Mouse (Mus musculus) midbrain, embryonic 15.5 days (tissue): ENCODE measurements around the gene U2af1. TPM values are rescaled to one million over a fixed set of nuclear protein-coding genes. Genes with fewer than 3 reads are reported as not detected.
A peak's percentile ranks its signal among the peaks of the same experiment; 100 is the strongest.

Source experiments
- ATAC-seq: fragments of 200-750 bp; cut with Nextera tagmentation; replicated peaks from 2 replicates; pipeline ENCODE4 v1.8.0; 2017; ENCODE audit warnings: moderate TSS enrichment
- H3K27ac ChIP-seq: fragments of 300-500 bp; sonication (generic); 2 replicates; pipeline ENCODE4 v1.5.1; 2015; ENCODE audit warnings: mild to moderate bottlenecking, inconsistent platforms
- H3K27me3 ChIP-seq: fragments of 300-500 bp; sonication (generic); replicated peaks from 2 replicates; pipeline ENCODE4 v1.6.1; 2015; ENCODE audit warnings: inconsistent platforms
- H3K36me3 ChIP-seq: fragments of 300-500 bp; sonication (generic); replicated peaks from 2 replicates; pipeline ENCODE4 v1.6.1; 2015; ENCODE audit warnings: inconsistent platforms
- H3K4me1 ChIP-seq: fragments of 300-500 bp; sonication (generic); 2 replicates; pipeline ENCODE4 v1.6.1; 2015; ENCODE audit warnings: inconsistent platforms
- H3K4me2 ChIP-seq: fragments of 300-500 bp; sonication (generic); 2 replicates; pipeline ENCODE4 v1.6.1; 2015; ENCODE audit warnings: inconsistent platforms, mild to moderate bottlenecking, moderate library complexity
- H3K4me3 ChIP-seq: fragments of 300-500 bp; sonication (generic); 2 replicates; pipeline ENCODE4 v1.5.1; 2015; ENCODE audit warnings: mild to moderate bottlenecking, inconsistent platforms
- H3K9ac ChIP-seq: fragments of 300-500 bp; sonication (generic); 2 replicates; pipeline ENCODE4 v1.6.1; 2015; ENCODE audit warnings: mild to moderate bottlenecking, inconsistent platforms
- H3K9me3 ChIP-seq: fragments of 300-500 bp; sonication (generic); 2 replicates; pipeline ENCODE4 v1.6.1; 2016; ENCODE audit warnings: inconsistent platforms
- WGBS: fragments of 180-500 bp; shearing (Covaris S2); methylation state at CpG from one replicate; pipeline ENCODE4 v1.1.7; 2015; ENCODE audit warnings: mixed read lengths; 5-methylcytosine and 5-hydroxymethylcytosine counted together
- polyA plus RNA-seq: library from polyadenylated mRNA; unstranded; fragments of >200 nt; fragmentation: Nextera tagmentation; extraction: Ambion mirVana; gene quantifications from 2 replicates; pipeline ENCODE4 v1.2.1, GENCODE M21; 2015

Gene U2af1
- polyA plus RNA-seq, 1 experiment from 2014 or later: 217 TPM

GRCm38 (mm10) chr17:31685514-31686224 is 27.0 kb upstream of the U2af1 start:
- peak; percentile 86 for ATAC-seq
- WGBS: 17% methylated on average over 17 of the region's 17 CpGs
- Histone ChIP-seq H3K9ac (peak overlapping the region; percentile 3; the same call in 1 of the 2 replicates), H3K9me3 (no peaks in the 10 kb centered on the region), H3K27me3 (no peaks in the 10 kb centered on the region; the same call in 1 of the 2 replicates), H3K4me2 (peak overlapping the region; percentile 13; the same call in 1 of the 2 replicates), H3K27ac (peak overlapping the region; percentile 64), H3K4me3 (no peak overlapping the region), H3K36me3 (no peaks in the 10 kb centered on the region), H3K4me1 (peaks cover 10% of the 10 kb centered on the region)

- 69% methylated on average over 2 of the region's 2 CpGs for WGBS
- H3K27me3 ChIP-seq: no peaks in the 10 kb centered on the region
These were observed 21.8 kb upstream of the U2af1 start for GRCm38 (mm10) chr17:31680450-31680849.

GRCm38 (mm10) chr17:31677507-31677906 is 18.8 kb upstream of the U2af1 start, which contains the start of gene Cryaa:
Gene Cryaa, plus strand, starts transcription at chr17:31677807.
- H3K36me3 ChIP-seq: no peaks in the 10 kb centered on the region
- no peaks in the 10 kb centered on the region for H3K4me1 ChIP-seq
- H3K4me3 ChIP-seq: no peak within 1 kb of the TSS
- H3K9ac ChIP-seq: no peak within 1 kb of the TSS
- ATAC-seq: no peak
- H3K9me3 ChIP-seq: no peaks in the 10 kb centered on the region
- no peaks in the 10 kb centered on the region for H3K27me3 ChIP-seq
- H3K4me2 ChIP-seq: no peak within 1 kb of the TSS
- H3K27ac ChIP-seq: no peak within 1 kb of the TSS
- WGBS: 79% methylated on average over 8 of the region's 8 CpGs

More at GRCm38 (mm10) chr17:31680450-31680849, 21.8 kb upstream of the U2af1 start:
- Histone ChIP-seq H3K27ac (no peak overlapping the region), H3K9ac (no peak overlapping the region), H3K4me1 (no peaks in the 10 kb centered on the region), H3K4me2 (no peak overlapping the region), H3K9me3 (no peaks in the 10 kb centered on the region), H3K36me3 (no peaks in the 10 kb centered on the region), H3K4me3 (no peak overlapping the region)
- ATAC-seq: no peak

- no peak for ATAC-seq
- no peaks in the 10 kb centered on the region for H3K36me3 ChIP-seq
- no peaks in the 10 kb centered on the region for H3K27me3 ChIP-seq
- no peak overlapping the region for H3K4me3 ChIP-seq
- WGBS: 75% methylated on average over 1 of the region's 1 CpGs
- no peak overlapping the region for H3K9ac ChIP-seq
- no peak overlapping the region for H3K27ac ChIP-seq
- H3K4me2 ChIP-seq: no peak overlapping the region
- H3K9me3 ChIP-seq: no peaks in the 10 kb centered on the region
- no peaks in the 10 kb centered on the region for H3K4me1 ChIP-seq
These were observed 15.7 kb upstream of the U2af1 start for GRCm38 (mm10) chr17:31674426-31674825.

GRCm38 (mm10) chr17:31672279-31672678 is 13.6 kb upstream of the U2af1 start:
- Histone ChIP-seq H3K4me3 (no peak overlapping the region), H3K4me1 (no peaks in the 10 kb centered on the region), H3K36me3 (no peaks in the 10 kb centered on the region), H3K4me2 (no peak overlapping the region), H3K9ac (no peak overlapping the region), H3K27ac (no peak overlapping the region), H3K27me3 (no peaks in the 10 kb centered on the region), H3K9me3 (no peaks in the 10 kb centered on the region)
- ATAC-seq: no peak
- WGBS: 85% methylated on average over 12 of the region's 12 CpGs

GRCm38 (mm10) chr17:31671698-31672097 is 13.0 kb upstream of the U2af1 start:
- 62% methylated on average over 8 of the region's 8 CpGs for WGBS
- Histone ChIP-seq H3K4me2 (no peak overlapping the region), H3K9ac (no peak overlapping the region), H3K36me3 (no peaks in the 10 kb centered on the region), H3K4me1 (no peaks in the 10 kb centered on the region), H3K27ac (no peak overlapping the region), H3K9me3 (no peaks in the 10 kb centered on the region), H3K27me3 (no peaks in the 10 kb centered on the region), H3K4me3 (no peak overlapping the region)
- no peak for ATAC-seq

GRCm38 (mm10) chr17:31670163-31670562 is 11.5 kb upstream of the U2af1 start:
- Histone ChIP-seq H3K27ac (no peak overlapping the region), H3K4me3 (no peak overlapping the region), H3K9ac (no peak overlapping the region), H3K4me2 (no peak overlapping the region), H3K27me3 (no peaks in the 10 kb centered on the region), H3K4me1 (no peaks in the 10 kb centered on the region), H3K36me3 (no peaks in the 10 kb centered on the region), H3K9me3 (no peaks in the 10 kb centered on the region)
- 9% methylated on average over 11 of the region's 11 CpGs for WGBS
- no peak for ATAC-seq

GRCm38 (mm10) chr17:31668306-31668705 is 9.6 kb upstream of the U2af1 start:
- Histone ChIP-seq H3K36me3 (no peaks in the 10 kb centered on the region), H3K4me1 (no peaks in the 10 kb centered on the region), H3K4me2 (no peak overlapping the region), H3K27ac (no peak overlapping the region), H3K4me3 (no peak overlapping the region), H3K9me3 (no peaks in the 10 kb centered on the region), H3K27me3 (no peaks in the 10 kb centered on the region), H3K9ac (no peak overlapping the region)
- ATAC-seq: no peak
- WGBS: 77% methylated on average over 8 of the region's 9 CpGs

GRCm38 (mm10) chr17:31664760-31665159 is 6.1 kb upstream of the U2af1 start:
- ATAC-seq: 0 out of 2 replicates have a peak, but pooled peaks have one; percentile 45
- no peak overlapping the region for H3K27ac ChIP-seq
- WGBS: 12% methylated on average over 4 of the region's 4 CpGs
- H3K9ac ChIP-seq: no peak overlapping the region
- H3K36me3 ChIP-seq: no peaks in the 10 kb centered on the region
- H3K27me3 ChIP-seq: no peaks in the 10 kb centered on the region
- no peak overlapping the region for H3K4me2 ChIP-seq
- H3K4me1 ChIP-seq: no peaks in the 10 kb centered on the region
- H3K4me3 ChIP-seq: no peak overlapping the region
- no peaks in the 10 kb centered on the region for H3K9me3 ChIP-seq

- Histone ChIP-seq H3K9me3 (no peaks in the 10 kb centered on the region), H3K36me3 (no peaks in the 10 kb centered on the region), H3K4me1 (peaks cover 8% of the 10 kb centered on the region), H3K4me2 (no peak overlapping the region), H3K9ac (no peak overlapping the region), H3K27me3 (no peaks in the 10 kb centered on the region), H3K4me3 (no peak overlapping the region), H3K27ac (no peak overlapping the region)
- no peak for ATAC-seq
These were observed 4.2 kb upstream of the U2af1 start for GRCm38 (mm10) chr17:31662855-31663254.

GRCm38 (mm10) chr17:31660661-31661250 is 2.1 kb upstream of the U2af1 start:
- Histone ChIP-seq H3K4me1 (peaks cover 21% of the 10 kb centered on the region), H3K4me2 (no peak overlapping the region), H3K4me3 (no peak overlapping the region), H3K9ac (no peak overlapping the region), H3K36me3 (no peaks in the 10 kb centered on the region), H3K27me3 (no peaks in the 10 kb centered on the region), H3K9me3 (no peaks in the 10 kb centered on the region), H3K27ac (no peak overlapping the region)
- WGBS: 75% methylated on average over 8 of the region's 8 CpGs
- ATAC-seq: no peak

GRCm38 (mm10) chr17:31658136-31658467 is 590 bp downstream of the U2af1 start:
- no peaks in the 10 kb centered on the region for H3K27me3 ChIP-seq
- H3K4me2 ChIP-seq: peak overlapping the region; percentile 71
- ATAC-seq: no peak; the same call in 1 of the 2 replicates
- peaks cover 16% of the 10 kb centered on the region for H3K36me3 ChIP-seq
- peak overlapping the region; percentile 88 for H3K9ac ChIP-seq
- no peaks in the 10 kb centered on the region for H3K9me3 ChIP-seq
- H3K4me3 ChIP-seq: peak overlapping the region; percentile 59
- WGBS: under 1% methylated on average over 27 of the region's 27 CpGs
- H3K4me1 ChIP-seq: peaks cover 24% of the 10 kb centered on the region
- H3K27ac ChIP-seq: peak overlapping the region; percentile 94
